Mouse (Mus musculus) retina, postnatal 1 day (tissue): ENCODE results near the gene Rtn4r.
"Not testable (repeated sequence)": the region's sequence is repeated elsewhere in the genome, so short reads cannot be mapped to it uniquely, and the experiment has no call there.

Experiments
- DNase-seq: peaks from one replicate; pipeline ENCODE4 v3.0.0-alpha.2; 2012

Rtn4r gene

GRCm38 (mm10) chr16:18159778-18160177, 32.3 kb downstream of the Rtn4r start:
- DNase-seq = no peak

DNA sequence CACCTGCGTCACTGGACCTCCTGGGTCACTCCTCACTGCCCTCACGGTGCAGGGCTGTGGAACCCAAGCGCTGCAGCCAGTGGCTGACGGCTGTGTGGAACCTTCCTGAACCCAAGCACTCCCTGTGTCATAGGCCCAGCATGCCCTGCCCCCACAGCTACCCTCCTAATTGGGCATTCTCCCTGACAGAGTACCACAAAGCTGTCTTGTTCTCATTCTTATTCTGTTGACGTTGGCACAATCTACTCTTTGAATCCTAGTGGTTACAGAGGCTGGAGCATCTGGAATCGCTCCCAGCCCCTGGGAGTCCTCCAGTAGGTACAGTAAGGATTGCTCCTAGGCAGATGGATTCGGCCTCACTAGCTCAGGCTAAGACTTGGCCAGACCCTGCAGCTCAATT, 33.1 kb downstream of the Rtn4r start:
- peak; percentile 63 for DNase-seq

DNA sequence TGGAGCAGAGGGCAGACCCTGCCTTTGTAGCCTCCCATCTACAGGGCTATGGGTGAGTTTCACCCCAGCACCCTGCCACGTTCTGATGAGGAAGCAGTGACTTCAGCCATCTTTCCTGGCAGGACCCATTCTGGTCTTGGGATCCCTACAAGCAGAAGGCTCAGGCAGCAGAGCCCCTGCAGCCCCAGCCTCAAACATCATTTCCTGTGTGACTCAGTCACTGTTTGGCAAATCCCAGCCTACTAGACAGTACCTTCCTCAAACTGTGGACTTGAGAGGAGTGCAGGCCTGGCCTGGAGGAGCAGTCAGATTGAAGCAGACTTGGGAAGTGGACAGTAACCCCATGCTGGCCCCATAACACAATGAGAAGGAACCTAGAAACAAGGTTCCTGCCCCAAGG, 33.7 kb downstream of the Rtn4r start:
- no peak for DNase-seq

- peak; percentile 60 for DNase-seq
Observed at GRCm38 (mm10) chr16:18164642-18165238, 37.3 kb downstream of the Rtn4r start.

GRCm38 (mm10) chr16:18166613-18167190, 39.3 kb downstream of the Rtn4r start:
- DNase-seq = no peak

DNA sequence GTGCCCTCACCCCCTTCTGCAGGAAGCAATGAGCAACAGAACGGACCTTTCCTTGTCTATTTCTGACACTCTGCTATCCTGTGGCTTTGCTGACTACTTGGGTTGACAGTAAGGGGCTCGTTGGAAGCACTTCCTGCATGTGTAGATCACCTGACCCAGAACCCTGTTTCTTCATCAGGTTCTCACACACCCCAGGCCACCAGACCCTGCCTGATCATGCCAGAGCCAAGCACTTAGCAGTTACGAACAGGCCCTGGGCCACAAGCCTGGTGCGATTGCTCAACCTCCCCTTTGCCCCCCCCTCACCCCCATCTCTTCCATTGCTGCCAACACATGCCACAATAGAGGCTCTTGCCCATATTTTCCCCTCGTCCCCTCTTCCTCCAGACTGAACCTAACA, 41.7 kb downstream of the Rtn4r start:
- no peak for DNase-seq

GRCm38 (mm10) chr16:18169776-18170175, 42.3 kb downstream of the Rtn4r start:
- DNase-seq = no peak

DNA sequence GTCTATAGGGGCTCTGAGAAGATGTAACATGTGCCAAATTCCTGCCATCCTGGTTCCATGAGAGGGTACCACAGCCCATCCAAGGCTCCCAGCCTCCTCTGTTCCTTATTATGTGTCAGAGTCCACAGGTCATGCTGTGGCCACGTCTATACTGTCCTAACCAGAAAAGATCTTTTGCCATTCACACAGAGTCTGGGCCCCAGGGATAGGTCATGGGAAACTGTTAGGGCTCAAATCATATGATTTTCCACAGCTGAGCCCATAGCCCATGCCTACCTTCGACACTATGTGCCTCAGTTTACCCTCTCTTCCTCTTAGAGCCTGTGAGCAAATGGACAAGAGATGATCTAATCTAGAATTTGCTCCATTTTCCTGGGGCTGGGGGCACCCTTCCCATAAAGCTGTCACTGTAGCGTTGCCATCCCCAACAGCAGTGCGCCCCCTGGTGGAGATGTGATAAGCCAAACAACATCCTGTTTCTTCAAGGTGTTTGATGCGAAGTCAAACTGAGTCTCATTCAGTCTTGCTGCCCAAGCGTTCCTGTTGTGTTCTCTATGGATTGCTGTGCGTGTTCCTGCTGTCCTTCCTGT, 44.9 kb downstream of the Rtn4r start:
- DNase-seq = peak; percentile 82

DNA sequence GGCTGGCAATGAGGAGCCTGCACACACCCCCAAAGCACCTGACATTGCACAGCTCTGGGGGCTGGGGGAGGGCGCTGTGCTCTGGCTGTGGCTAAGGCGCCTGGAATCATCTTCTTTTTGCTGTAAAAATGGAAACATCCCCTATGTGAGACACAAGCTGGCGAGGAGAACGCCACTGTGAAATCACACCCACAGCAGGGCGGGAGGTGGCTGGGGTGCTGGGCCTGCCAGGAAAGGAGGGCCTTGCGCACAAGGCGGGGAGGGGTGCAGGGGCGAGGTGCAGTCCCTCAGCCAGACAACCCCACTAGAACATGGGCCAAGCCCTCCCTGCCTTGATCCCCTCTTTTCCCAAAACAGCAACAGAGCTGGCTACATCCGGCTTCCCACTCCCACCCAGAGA, 45.8 kb downstream of the Rtn4r start:
- no peak for DNase-seq

DNA sequence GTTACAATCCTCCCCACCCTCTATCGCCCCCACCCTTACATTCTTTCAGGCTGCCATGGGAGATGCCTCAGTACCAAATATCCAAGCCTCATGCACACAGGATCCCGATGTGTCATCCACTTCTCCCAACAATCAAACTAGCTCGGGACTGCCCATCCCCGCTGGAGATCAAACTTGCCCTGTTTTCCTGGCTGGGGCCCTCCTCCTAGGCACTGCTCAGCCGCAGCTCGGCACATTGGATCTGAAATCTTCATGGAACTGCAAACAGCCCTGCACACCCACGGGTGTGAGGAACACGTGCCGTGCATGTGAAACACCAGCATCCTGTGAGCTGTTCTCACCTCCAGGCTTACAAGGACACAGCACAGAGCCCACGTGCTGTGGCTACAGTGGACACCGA, 46.3 kb downstream of the Rtn4r start:
- DNase-seq = no peak

- no peak for DNase-seq
Observed at GRCm38 (mm10) chr16:18175817-18176541, 48.5 kb downstream of the Rtn4r start.

- no peak for DNase-seq
Observed at GRCm38 (mm10) chr16:18176758-18177157, 49.3 kb downstream of the Rtn4r start.

- DNase-seq = peak; percentile 52
Observed at GRCm38 (mm10) chr16:18179591-18179990, 52.1 kb downstream of the Rtn4r start.

- DNase-seq = no peak
Observed at GRCm38 (mm10) chr16:18181398-18181797, 54.0 kb downstream of the Rtn4r start.

GRCm38 (mm10) chr16:18182766-18183165, 55.3 kb downstream of the Rtn4r start:
- no peak for DNase-seq

DNA sequence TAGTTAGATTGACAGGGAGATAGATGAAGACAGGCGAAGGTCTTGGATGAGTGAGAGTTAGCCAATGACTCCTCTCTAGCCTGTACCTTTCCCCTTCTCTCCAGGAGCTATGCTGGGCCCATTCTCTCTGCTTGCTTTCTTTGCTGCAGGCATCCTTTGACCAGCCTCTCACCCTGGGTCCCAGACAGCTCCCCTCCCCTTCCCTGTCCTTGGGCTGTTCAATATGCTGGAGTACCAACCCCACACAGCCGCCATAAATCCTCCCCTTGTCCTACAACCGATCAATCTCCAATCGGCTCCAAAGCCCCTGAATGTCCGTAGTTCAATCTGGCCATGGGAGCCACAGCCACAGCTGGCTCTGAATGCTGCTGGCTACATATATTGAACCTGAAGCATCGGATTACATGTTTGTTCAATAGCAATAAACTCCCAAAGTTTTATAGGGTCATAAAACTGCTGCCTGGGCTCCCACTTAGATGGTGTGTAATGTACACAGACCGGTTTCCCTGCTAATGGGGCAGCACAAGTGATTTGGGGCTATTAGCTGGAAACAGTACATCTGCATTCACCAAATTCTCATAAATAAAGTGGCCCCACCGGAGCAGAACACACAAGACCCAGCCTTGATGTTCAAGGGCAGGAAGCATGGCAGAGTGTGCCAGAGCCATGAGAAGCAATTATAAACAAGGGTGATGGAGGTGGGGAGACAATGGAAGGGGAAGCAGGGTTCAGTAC, 58.4 kb downstream of the Rtn4r start:
- no peak for DNase-seq

DNA sequence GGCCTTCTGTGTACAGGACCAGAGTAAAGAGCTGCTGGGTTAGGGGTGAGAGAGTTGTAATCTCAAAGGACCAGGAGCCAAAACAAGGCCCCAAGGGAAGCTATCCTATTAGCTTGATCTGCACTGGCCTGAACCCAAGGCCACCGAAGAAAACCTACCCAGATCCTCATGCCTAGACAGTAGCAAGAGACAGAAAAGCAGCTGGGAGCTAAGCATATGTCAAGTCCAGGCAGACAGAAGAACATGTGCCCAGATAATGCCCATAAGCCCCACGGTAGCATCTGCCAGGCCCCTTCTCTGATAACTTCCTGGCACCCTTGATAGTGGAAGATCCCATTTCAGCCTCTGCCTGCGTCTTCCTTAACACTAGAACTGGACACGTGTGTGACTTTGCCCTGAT, 59.4 kb downstream of the Rtn4r start:
- DNase-seq = peak; percentile 53

- no peak for DNase-seq
Observed at GRCm38 (mm10) chr16:18187221-18187620, 59.8 kb downstream of the Rtn4r start.

- no peak for DNase-seq
Observed at GRCm38 (mm10) chr16:18191006-18191405, 63.6 kb downstream of the Rtn4r start.

- DNase-seq = no peak
Observed at GRCm38 (mm10) chr16:18194208-18194985, 67.0 kb downstream of the Rtn4r start.

- no peak for DNase-seq
Observed at GRCm38 (mm10) chr16:18195068-18195467, 67.6 kb downstream of the Rtn4r start.

DNA sequence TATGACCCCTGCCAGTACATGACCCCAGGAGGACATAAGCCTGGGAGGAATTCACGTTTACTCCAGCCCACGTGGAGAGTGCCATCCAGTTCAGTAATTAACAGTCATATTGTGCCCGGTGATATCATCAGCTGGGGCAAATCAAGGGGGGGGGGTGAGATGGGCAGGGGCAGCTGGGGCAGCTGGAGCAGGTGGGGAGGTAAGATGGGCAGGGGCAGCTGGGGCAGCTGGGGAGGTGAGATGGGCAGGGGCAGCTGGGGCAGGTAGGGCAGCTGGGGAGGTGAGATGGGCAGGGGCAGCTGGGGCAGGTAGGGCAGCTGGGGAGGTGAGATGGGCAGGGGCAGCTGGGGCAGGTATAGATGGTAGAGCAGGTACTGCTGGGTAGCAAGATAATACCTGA, 68.1 kb downstream of the Rtn4r start:
- not testable (repeated sequence) for DNase-seq

DNA sequence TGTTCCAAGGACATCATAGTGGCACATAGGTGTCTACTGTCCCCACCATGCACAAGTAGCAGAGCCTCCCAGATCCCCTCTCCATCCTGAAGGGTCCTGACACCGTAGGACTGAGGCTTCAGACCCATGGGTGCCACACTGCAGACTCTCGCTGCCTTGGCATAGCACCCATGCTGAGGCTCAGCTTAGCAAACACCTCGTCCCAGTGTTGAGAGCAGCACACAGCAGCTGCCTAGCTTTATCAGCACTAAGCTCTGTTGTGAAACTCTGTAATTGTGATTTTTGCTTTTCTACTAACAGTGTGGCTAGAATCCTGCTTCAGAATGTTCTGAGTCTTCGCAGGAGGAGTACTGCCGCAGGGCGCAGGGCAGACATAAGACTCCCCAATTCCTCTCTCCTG, 70.4 kb downstream of the Rtn4r start:
- DNase-seq = no peak
